8 mouse cellular contexts compared by ENCODE assay signal in the genomic region with DNA sequence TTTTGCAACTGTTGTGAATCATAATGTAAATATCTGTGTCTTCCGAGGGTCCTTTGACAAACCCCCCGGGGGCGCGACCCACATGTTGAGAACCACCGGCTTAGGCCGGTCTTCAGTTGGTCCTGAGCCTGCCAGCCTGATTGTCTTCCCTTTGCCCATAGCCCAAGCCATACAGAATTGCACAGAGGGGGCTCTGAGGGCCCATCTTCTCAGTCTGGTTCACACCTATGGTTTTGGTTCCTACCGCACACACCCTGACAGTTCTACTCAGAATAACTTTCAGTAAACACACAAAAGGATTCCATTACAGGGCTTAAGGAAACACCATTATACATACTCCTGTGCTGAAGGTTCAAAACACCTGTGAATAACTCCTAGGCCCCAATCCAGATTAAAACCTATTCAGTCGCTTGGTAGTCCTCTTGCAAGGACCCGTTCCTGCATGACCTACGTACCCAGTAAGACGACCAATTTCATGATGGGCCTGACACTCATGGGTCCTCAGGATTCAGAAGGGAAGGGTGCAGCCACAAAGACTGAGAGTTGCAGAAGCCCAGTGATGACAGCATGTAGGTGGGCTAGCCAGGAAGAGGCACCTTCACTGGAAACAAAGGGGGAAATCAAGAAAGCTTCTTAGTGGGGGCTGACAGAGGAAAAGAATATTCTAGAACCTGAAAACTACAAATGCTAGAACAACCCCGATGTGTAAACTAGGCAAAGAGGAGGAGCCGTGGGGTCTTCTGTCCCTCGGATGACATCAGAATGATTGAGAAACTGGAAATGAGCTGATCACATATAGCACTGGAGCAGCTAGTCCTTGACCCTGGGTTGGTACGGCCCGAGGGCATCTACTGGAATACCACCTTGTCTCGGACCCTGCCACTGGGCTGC. TPM values are rescaled to one million over a fixed set of nuclear protein-coding genes. Genes with fewer than 3 reads are reported as not detected.
DNase-seq lines count a peak whose midpoint lies in the region; ATAC-seq and TF ChIP-seq lines count a peak whose summit lies in the region.

No protein-coding gene starts in this region.

- no peak for ATAC-seq in heart, embryonic 12.5 days (ENCODE audit: insufficient number of reproducible peaks, low FRiP score)
- ATAC-seq in heart, embryonic 13.5 days (ENCODE audit: extremely low read depth, insufficient number of reproducible peaks, low FRiP score, low TSS enrichment), result no peak
- no peak for ATAC-seq in liver, embryonic 11.5 days (replicated peaks; ENCODE audit: low FRiP score)
- ATAC-seq in stomach, embryonic 14.5 days (ENCODE audit: insufficient number of reproducible peaks, insufficient read depth, low FRiP score, low read depth), result no peak

- H3K27me3 ChIP-seq in heart, embryonic 12.5 days (replicated peaks), result no peaks in the 10 kb centered on the region
- no peaks in the 10 kb centered on the region for H3K27me3 ChIP-seq in ES-Bruce4 (ENCODE audit: control insufficient read depth, insufficient read depth, low read length, poor library complexity, severe bottlenecking)
- H3K27me3 ChIP-seq in heart, embryonic 13.5 days (replicated peaks), result no peaks in the 10 kb centered on the region
- H3K27me3 ChIP-seq in liver, embryonic 11.5 days (replicated peaks; ENCODE audit: control insufficient read depth, insufficient read depth, low read length), result no peaks in the 10 kb centered on the region
- H3K27me3 ChIP-seq in stomach, embryonic 14.5 days (ENCODE audit: control insufficient read depth, insufficient read depth, low read length), result no peaks in the 10 kb centered on the region

- DNase-seq in heart, adult 8-10 months (ENCODE audit: low spot score), result no peak
- DNase-seq in liver, embryonic 11.5 days (ENCODE audit: low spot score), result no peak
- no peak for DNase-seq in gastrocnemius, postnatal 10 days
- DNase-seq in adrenal gland, postnatal 4 days (ENCODE audit: low spot score in 2 of 2), result no peak

- 62% methylated on average over 17 of the region's 17 CpGs for WGBS in heart, embryonic 12.5 days
- WGBS in heart, embryonic 13.5 days, result 59% methylated on average over 17 of the region's 17 CpGs
- WGBS in liver, embryonic 11.5 days, result 61% methylated on average over 17 of the region's 17 CpGs
- 46% methylated on average over 17 of the region's 17 CpGs for WGBS in stomach, embryonic 14.5 days

- peaks cover 43% of the 10 kb centered on the region for H3K4me1 ChIP-seq in heart, embryonic 12.5 days (replicated peaks)
- H3K4me1 ChIP-seq in ES-Bruce4 (ENCODE audit: control insufficient read depth, insufficient read depth, low read length), result peaks cover 3% of the 10 kb centered on the region
- H3K4me1 ChIP-seq in heart, embryonic 13.5 days, result peaks cover 46% of the 10 kb centered on the region
- H3K4me1 ChIP-seq in liver, embryonic 11.5 days (replicated peaks; ENCODE audit: control insufficient read depth, insufficient read depth, low read length), result peaks cover 26% of the 10 kb centered on the region
- H3K4me1 ChIP-seq in stomach, embryonic 14.5 days (ENCODE audit: control insufficient read depth, insufficient read depth, low read length), result peaks cover 26% of the 10 kb centered on the region

- TF ChIP-seq CTCF in ES-Bruce4 (IDR thresholded peaks at IDR 0.05; ENCODE audit: low read depth, low read length), result no peak

- H3K4me2 ChIP-seq in heart, embryonic 12.5 days, result peak overlapping the region; percentile 70
- peak overlapping the region; percentile 77 for H3K4me2 ChIP-seq in heart, embryonic 13.5 days
- H3K4me2 ChIP-seq in liver, embryonic 11.5 days, result peak overlapping the region; percentile 79
- peak overlapping the region; percentile 75 for H3K4me2 ChIP-seq in stomach, embryonic 14.5 days (replicated peaks; ENCODE audit: low read depth, low read length)

- H3K9ac ChIP-seq in heart, embryonic 12.5 days, result peak overlapping the region; percentile 92
- peak overlapping the region; percentile 75 for H3K9ac ChIP-seq in ES-Bruce4 (ENCODE audit: low read depth, poor library complexity, severe bottlenecking)
- peak overlapping the region; percentile 95 for H3K9ac ChIP-seq in heart, embryonic 13.5 days
- H3K9ac ChIP-seq in liver, embryonic 11.5 days (ENCODE audit: low read depth, low read length), result peak overlapping the region; percentile 84
- peak overlapping the region; percentile 97 for H3K9ac ChIP-seq in stomach, embryonic 14.5 days (replicated peaks; ENCODE audit: low read depth, low read length)

- peak overlapping the region; percentile 97 for H3K27ac ChIP-seq in heart, embryonic 12.5 days (ENCODE audit: poor library complexity, severe bottlenecking)
- H3K27ac ChIP-seq in ES-Bruce4 (ENCODE audit: insufficient read depth, low read length), result no peak overlapping the region
- H3K27ac ChIP-seq in heart, embryonic 13.5 days (replicated peaks), result peak overlapping the region; percentile 98
- peak overlapping the region; percentile 75 for H3K27ac ChIP-seq in liver, embryonic 11.5 days (ENCODE audit: low read depth, low read length)
- peak overlapping the region; percentile 98 for H3K27ac ChIP-seq in stomach, embryonic 14.5 days (ENCODE audit: low read length)

- H3K4me3 ChIP-seq in heart, embryonic 12.5 days, result peak overlapping the region; percentile 66
- H3K4me3 ChIP-seq in ES-Bruce4 (ENCODE audit: low read depth, low read length), result peak overlapping the region; percentile 56
- peak overlapping the region; percentile 62 for H3K4me3 ChIP-seq in heart, embryonic 13.5 days
- H3K4me3 ChIP-seq in liver, embryonic 11.5 days (ENCODE audit: low read depth, low read length), result peak overlapping the region; percentile 70
- H3K4me3 ChIP-seq in stomach, embryonic 14.5 days (ENCODE audit: low read depth, low read length), result peak overlapping the region; percentile 51

- no peaks in the 10 kb centered on the region for H3K9me3 ChIP-seq in heart, embryonic 12.5 days (replicated peaks)
- H3K9me3 ChIP-seq in ES-Bruce4 (replicated peaks; ENCODE audit: control insufficient read depth, insufficient read depth, low read length, poor library complexity, severe bottlenecking), result no peaks in the 10 kb centered on the region
- no peaks in the 10 kb centered on the region for H3K9me3 ChIP-seq in heart, embryonic 13.5 days
- no peaks in the 10 kb centered on the region for H3K9me3 ChIP-seq in liver, embryonic 11.5 days (ENCODE audit: control insufficient read depth, low read length)
- no peaks in the 10 kb centered on the region for H3K9me3 ChIP-seq in stomach, embryonic 14.5 days (ENCODE audit: control insufficient read depth, low read depth, low read length)

- peaks cover 12% of the 10 kb centered on the region for H3K36me3 ChIP-seq in heart, embryonic 12.5 days
- H3K36me3 ChIP-seq in ES-Bruce4 (ENCODE audit: control insufficient read depth, insufficient read depth, low read length, poor library complexity, severe bottlenecking), result no peaks in the 10 kb centered on the region
- peaks cover 19% of the 10 kb centered on the region for H3K36me3 ChIP-seq in heart, embryonic 13.5 days
- H3K36me3 ChIP-seq in liver, embryonic 11.5 days (ENCODE audit: control insufficient read depth, insufficient read depth, low read length), result 0 out of 2 replicates have a peak, but pooled peaks cover under 1% of the 10 kb centered on the region
- H3K36me3 ChIP-seq in stomach, embryonic 14.5 days (ENCODE audit: control insufficient read depth, insufficient read depth, low read length), result no peaks in the 10 kb centered on the region

- no peak for TF ChIP-seq EP300 in ES-Bruce4 (IDR thresholded peaks at IDR 0.05; ENCODE audit: insufficient read depth, low read depth, low read length)

- TF ChIP-seq POLR2A in ES-Bruce4 (IDR thresholded peaks at IDR 0.05; ENCODE audit: insufficient read depth, low read length), result no peak

RNA-seq across cellular contexts. Expression of a gene that starts 18.8 kb away (rescaled TPM):
- polyA plus RNA-seq in heart, embryonic 12.5 days (2016; fragmentation: Nextera tagmentation; extraction: Ambion mirVana), result 98.4 and 101 TPM in 2 replicates
- total RNA-seq in heart, adult 8-10 months (2022), result 100 to 1,000 TPM in 1 of 4 experiments, 10 to 100 TPM in 3; 65.0 to 103 (median 80.0) TPM
- polyA plus RNA-seq in ES-Bruce4 (2011; ENCODE audit: insufficient read depth, insufficient read length, low read depth, missing spikeins), result 71.6 and 75.7 TPM in 2 replicates
- 89.3 and 96.2 TPM in 2 replicates for polyA plus RNA-seq in heart, embryonic 13.5 days (2015; fragmentation: Nextera tagmentation; extraction: Ambion mirVana)
- polyA plus RNA-seq in liver, embryonic 11.5 days (2014; fragmentation: Nextera tagmentation; extraction: Ambion mirVana), result 69.6 and 72.7 TPM in 2 replicates
- polyA plus RNA-seq in stomach, embryonic 14.5 days (2014; fragmentation: Nextera tagmentation; extraction: Ambion mirVana), result 228 and 245 TPM in 2 replicates
- 10 to 100 TPM; 80.4 to 90.5 TPM for total RNA-seq in gastrocnemius, postnatal 10 days (2021)
- 100 to 1,000 TPM; 264 to 275 TPM for total RNA-seq in adrenal gland, postnatal 4 days (2021)
